8 mouse cellular contexts compared by ENCODE assay signal in genomic region chr7:80803173-80803872, GRCm38 (mm10). TPM values are rescaled to one million over a fixed set of nuclear protein-coding genes. Genes with fewer than 3 reads are reported as not detected.
DNase-seq lines count a peak whose midpoint lies in the region; ATAC-seq and TF ChIP-seq lines count a peak whose summit lies in the region.

No protein-coding gene starts in this region.

- under 1% methylated on average over 47 of the region's 47 CpGs for WGBS in embryonic facial prominence, embryonic 15.5 days
- under 1% methylated on average over 47 of the region's 47 CpGs for WGBS in limb, embryonic 13.5 days
- under 1% methylated on average over 45 of the region's 47 CpGs for WGBS in midbrain, embryonic 15.5 days

- no peak for TF ChIP-seq CTCF in C2C12 (IDR thresholded peaks at IDR 0.05; ENCODE audit: control insufficient read depth, insufficient read depth, insufficient read length)
- no peak for TF ChIP-seq CTCF in bone marrow macrophage, adult 2 months (IDR thresholded peaks at IDR 0.05; ENCODE audit: low read depth, low read length)

- ATAC-seq in embryonic facial prominence, embryonic 15.5 days (ENCODE audit: insufficient number of reproducible peaks, low FRiP score, low TSS enrichment, low read depth): peak; percentile 98
- ATAC-seq in limb, embryonic 13.5 days (ENCODE audit: low FRiP score, low read depth): peak; percentile 97
- ATAC-seq in midbrain, embryonic 15.5 days (replicated peaks): peak; percentile 98

- H3K27ac ChIP-seq in bone marrow macrophage, adult 2 months (ENCODE audit: insufficient read depth, low read depth, low read length): peak overlapping the region; percentile 92
- peak overlapping the region; percentile 92 for H3K27ac ChIP-seq in embryonic facial prominence, embryonic 15.5 days (replicated peaks)
- H3K27ac ChIP-seq in limb, embryonic 13.5 days: peak overlapping the region; percentile 73; the same call in 1 of the 2 replicates
- H3K27ac ChIP-seq in midbrain, embryonic 15.5 days: peak overlapping the region; percentile 80

- peak overlapping the region; percentile 85 for H3K9ac ChIP-seq in embryonic facial prominence, embryonic 15.5 days
- H3K9ac ChIP-seq in limb, embryonic 13.5 days: peak overlapping the region; percentile 85
- H3K9ac ChIP-seq in midbrain, embryonic 15.5 days: peak overlapping the region; percentile 83

- H3K9me3 ChIP-seq in embryonic facial prominence, embryonic 15.5 days (replicated peaks): no peaks in the 10 kb centered on the region
- H3K9me3 ChIP-seq in limb, embryonic 13.5 days: no peaks in the 10 kb centered on the region
- H3K9me3 ChIP-seq in midbrain, embryonic 15.5 days: no peaks in the 10 kb centered on the region

- peak overlapping the region; percentile 91 for H3ac ChIP-seq in C2C12 (ENCODE audit: control insufficient read depth, insufficient read length, low read depth)

- no peak for TF ChIP-seq POLR2A in bone marrow macrophage, adult 2 months (IDR thresholded peaks at IDR 0.05; ENCODE audit: borderline replicate concordance, low read depth, low read length)

- H3K79me2 ChIP-seq in C2C12 (ENCODE audit: control insufficient read depth, insufficient read depth): peaks cover 47% of the 10 kb centered on the region

- no peaks in the 10 kb centered on the region for H3K27me3 ChIP-seq in C2C12 (ENCODE audit: control insufficient read depth, insufficient read depth, insufficient read length)
- H3K27me3 ChIP-seq in embryonic facial prominence, embryonic 15.5 days: no peaks in the 10 kb centered on the region
- H3K27me3 ChIP-seq in limb, embryonic 13.5 days: no peaks in the 10 kb centered on the region
- no peaks in the 10 kb centered on the region; the same call in 1 of the 2 replicates for H3K27me3 ChIP-seq in midbrain, embryonic 15.5 days (replicated peaks)

- peaks cover 19% of the 10 kb centered on the region for H3K36me3 ChIP-seq in C2C12 (ENCODE audit: control insufficient read depth, insufficient read depth)
- H3K36me3 ChIP-seq in embryonic facial prominence, embryonic 15.5 days: peaks cover 8% of the 10 kb centered on the region
- H3K36me3 ChIP-seq in limb, embryonic 13.5 days: peaks cover 15% of the 10 kb centered on the region
- H3K36me3 ChIP-seq in midbrain, embryonic 15.5 days (replicated peaks): peaks cover 11% of the 10 kb centered on the region; the same call in 1 of the 2 replicates

- H3K4me2 ChIP-seq in embryonic facial prominence, embryonic 15.5 days (replicated peaks): peak overlapping the region; percentile 68
- peak overlapping the region; percentile 84 for H3K4me2 ChIP-seq in limb, embryonic 13.5 days (replicated peaks)
- peak overlapping the region; percentile 68 for H3K4me2 ChIP-seq in midbrain, embryonic 15.5 days

- peaks cover 42% of the 10 kb centered on the region for H3K79me3 ChIP-seq in C2C12 (ENCODE audit: low read depth)

- H3K4me1 ChIP-seq in bone marrow macrophage, adult 2 months (ENCODE audit: control insufficient read depth, insufficient read depth, low read length): peaks cover 11% of the 10 kb centered on the region
- peaks cover 10% of the 10 kb centered on the region for H3K4me1 ChIP-seq in embryonic facial prominence, embryonic 15.5 days
- H3K4me1 ChIP-seq in limb, embryonic 13.5 days: peaks cover 10% of the 10 kb centered on the region
- peaks cover 17% of the 10 kb centered on the region for H3K4me1 ChIP-seq in midbrain, embryonic 15.5 days

- peak overlapping the region; percentile 79 for H3K4me3 ChIP-seq in C2C12 (ENCODE audit: insufficient read depth, poor library complexity, severe bottlenecking)
- H3K4me3 ChIP-seq in bone marrow macrophage, adult 2 months (ENCODE audit: insufficient read depth, low read length): peak overlapping the region; percentile 97
- peak overlapping the region; percentile 94 for H3K4me3 ChIP-seq in embryonic facial prominence, embryonic 15.5 days (replicated peaks)
- peak overlapping the region; percentile 90 for H3K4me3 ChIP-seq in limb, embryonic 13.5 days
- peak overlapping the region; percentile 84 for H3K4me3 ChIP-seq in midbrain, embryonic 15.5 days

- peak; percentile 91 for DNase-seq in heart, adult 8-10 months (ENCODE audit: low spot score)
- DNase-seq in kidney, adult 8-10 months: peak; percentile 92 to 94
- DNase-seq in spleen, postnatal 10 days (ENCODE audit: low spot score in 2 of 2): peak; percentile 83 to 97

TF ChIP-seq in C2C12, 6 proteins besides CTCF, POLR2A, EP300 and RAD21:
- TF ChIP-seq MAX (IDR thresholded peaks at IDR 0.05): no peak
- TF ChIP-seq FOSL1 (IDR thresholded peaks at IDR 0.05; ENCODE audit: insufficient read depth, low read length, poor library complexity, severe bottlenecking): no peak
- no peak for TF ChIP-seq MYOG (IDR thresholded peaks at IDR 0.05; ENCODE audit: control insufficient read depth, extremely low read depth, insufficient read length)
- no peak for TF ChIP-seq USF1 (IDR thresholded peaks at IDR 0.05; ENCODE audit: low read depth)
- no peak for TF ChIP-seq CEBPB (IDR thresholded peaks at IDR 0.05; ENCODE audit: low read depth)
- no peak for TF ChIP-seq MYOD1 (IDR thresholded peaks at IDR 0.05; ENCODE audit: control insufficient read depth, insufficient read length, low read depth)

RNA-seq across cellular contexts. Expression of gene Iqgap1, which starts 22.5 kb away (rescaled TPM):
- polyA plus RNA-seq in C2C12 (2012; fragmentation: generic; extraction: Trizol): 82.7 TPM
- 243 and 284 TPM in 2 replicates for polyA plus RNA-seq in bone marrow macrophage, adult 2 months (2012; ENCODE audit: insufficient read depth, insufficient read length, missing spikeins)
- polyA plus RNA-seq in embryonic facial prominence, embryonic 15.5 days (2015; fragmentation: Nextera tagmentation; extraction: Ambion mirVana): 75.3 and 75.9 TPM in 2 replicates
- total RNA-seq in heart, adult 8-10 months (2022): 10 to 100 TPM; 28.6 to 38.3 (median 31.5) TPM
- polyA plus RNA-seq in limb, embryonic 13.5 days (2015; fragmentation: Nextera tagmentation; extraction: Ambion mirVana): 50.1 and 52.9 TPM in 2 replicates
- 22.0 and 22.1 TPM in 2 replicates for polyA plus RNA-seq in midbrain, embryonic 15.5 days (2015; fragmentation: Nextera tagmentation; extraction: Ambion mirVana)

RNA-seq across cellular contexts. Expression of gene Zscan2, which starts 57.4 kb away (rescaled TPM):
- 4.6 TPM for polyA plus RNA-seq in C2C12 (2012; fragmentation: generic; extraction: Trizol)
- 2.1 and 3.6 TPM in 2 replicates for polyA plus RNA-seq in bone marrow macrophage, adult 2 months (2012; ENCODE audit: insufficient read depth, insufficient read length, missing spikeins)
- 1.9 and 2.4 TPM in 2 replicates for polyA plus RNA-seq in embryonic facial prominence, embryonic 15.5 days (2015; fragmentation: Nextera tagmentation; extraction: Ambion mirVana)
- 1 to 10 TPM; 4.7 to 8.1 (median 6.2) TPM for total RNA-seq in heart, adult 8-10 months (2022)
- 3.6 and 4.5 TPM in 2 replicates for polyA plus RNA-seq in limb, embryonic 13.5 days (2015; fragmentation: Nextera tagmentation; extraction: Ambion mirVana)
- 4.8 and 4.9 TPM in 2 replicates for polyA plus RNA-seq in midbrain, embryonic 15.5 days (2015; fragmentation: Nextera tagmentation; extraction: Ambion mirVana)

Comparison
In these comparisons a context has a peak if more than half of its experiments do, and no peak if none do; other contexts are left out.
1. Peak in every context shown above with its lines: DNase-seq, ATAC-seq, H3K4me3 ChIP-seq and H3K27ac ChIP-seq.